Mouse (Mus musculus): Measurements from ENCODE around the gene Fam124a.
A peak's percentile ranks its signal among the peaks of the same experiment; 100 is the strongest.
"Not testable (repeated sequence)": the region's sequence is repeated elsewhere in the genome, so short reads cannot be mapped to it uniquely, and the experiment has no call there.

Fam124a gene

GRCm38 (mm10) chr14:62555309-62555829 is at the start of gene Fam124a:
Gene Fam124a, plus strand, starts transcription at chr14:62555737.
- DNase-seq (ENCODE audit: low spot score) = no peak

- no peak for DNase-seq (ENCODE audit: low spot score)
Observed at GRCm38 (mm10) chr14:62506261-62506660, 49.3 kb upstream of the Fam124a start.

GRCm38 (mm10) chr14:62509350-62509749 is 46.2 kb upstream of the Fam124a start:
- no peak for DNase-seq (ENCODE audit: low spot score)

- DNase-seq (ENCODE audit: low spot score) = no peak
Observed at GRCm38 (mm10) chr14:62512845-62513244, 42.7 kb upstream of the Fam124a start.

- no peak for DNase-seq (ENCODE audit: low spot score)
Observed at GRCm38 (mm10) chr14:62530951-62531350, 24.6 kb upstream of the Fam124a start.

GRCm38 (mm10) chr14:62536127-62536526 is 19.4 kb upstream of the Fam124a start:
- DNase-seq (ENCODE audit: low spot score) = no peak

GRCm38 (mm10) chr14:62536988-62537387 is 18.5 kb upstream of the Fam124a start:
- no peak for DNase-seq (ENCODE audit: low spot score)

GRCm38 (mm10) chr14:62539834-62540233 is 15.7 kb upstream of the Fam124a start:
- DNase-seq (ENCODE audit: low spot score) = peak; percentile 41

- DNase-seq (ENCODE audit: low spot score) = no peak
Observed at GRCm38 (mm10) chr14:62541751-62542150, 13.8 kb upstream of the Fam124a start.

GRCm38 (mm10) chr14:62546296-62546695 is 9.2 kb upstream of the Fam124a start:
- no peak for DNase-seq (ENCODE audit: low spot score)

- no peak for DNase-seq (ENCODE audit: low spot score)
Observed at GRCm38 (mm10) chr14:62546746-62547145, 8.8 kb upstream of the Fam124a start.

- no peak for DNase-seq (ENCODE audit: low spot score)
Observed at GRCm38 (mm10) chr14:62550121-62550520, 5.4 kb upstream of the Fam124a start.

- no peak for DNase-seq (ENCODE audit: low spot score)
Observed at GRCm38 (mm10) chr14:62552771-62553170, 2.8 kb upstream of the Fam124a start.

- DNase-seq (ENCODE audit: low spot score) = no peak
Observed at GRCm38 (mm10) chr14:62553786-62554185, 1.8 kb upstream of the Fam124a start.

- DNase-seq (ENCODE audit: low spot score) = no peak
Observed at GRCm38 (mm10) chr14:62555840-62556810, 588 bp downstream of the Fam124a start.

- DNase-seq (ENCODE audit: low spot score) = no peak
Observed at GRCm38 (mm10) chr14:62557111-62557510, 1.6 kb downstream of the Fam124a start.

GRCm38 (mm10) chr14:62561875-62562748 is 6.6 kb downstream of the Fam124a start:
- DNase-seq (ENCODE audit: low spot score) = no peak

GRCm38 (mm10) chr14:62563679-62564078 is 8.1 kb downstream of the Fam124a start:
- DNase-seq (ENCODE audit: low spot score) = no peak

- not testable (repeated sequence) for DNase-seq (ENCODE audit: low spot score)
Observed at GRCm38 (mm10) chr14:62566821-62567220, 11.3 kb downstream of the Fam124a start, which contains the start of gene Gm4131. Gene Gm4131, minus strand, starts transcription at chr14:62566921.

GRCm38 (mm10) chr14:62569463-62569862 is 13.9 kb downstream of the Fam124a start:
- no peak for DNase-seq (ENCODE audit: low spot score)

GRCm38 (mm10) chr14:62570299-62570698 is 14.8 kb downstream of the Fam124a start:
- no peak for DNase-seq (ENCODE audit: low spot score)

- DNase-seq (ENCODE audit: low spot score) = no peak
Observed at GRCm38 (mm10) chr14:62573454-62573853, 17.9 kb downstream of the Fam124a start.

Measured in layer of hippocampus, adult 9-10 months (tissue).